Mouse (Mus musculus): Measurements from ENCODE around the gene Plekhm3.

GRCm38 (mm10) chr1:64791826-64792225 lies 164.8 kb downstream of the Plekhm3 start:
- TF ChIP-seq CTCF (IDR thresholded peaks at IDR 0.05; ENCODE audit: borderline replicate concordance, control insufficient read depth, extremely low read depth, insufficient read depth, low read length, poor library complexity), result no peak
- no peak for TF ChIP-seq POLR2A (IDR thresholded peaks at IDR 0.05; ENCODE audit: control insufficient read depth, extremely low read depth, insufficient read depth, low read length, poor library complexity)

Data from thymus, adult 2 months (tissue).